Mouse (Mus musculus) ES-Bruce4 (cell line): ENCODE data around the gene Grm8. TPM values are rescaled to one million over a fixed set of nuclear protein-coding genes. Genes with fewer than 3 reads are reported as not detected.

Experiments
- H3K27ac ChIP-seq: 2 replicates; pipeline ENCODE4 v1.5.1; 2012; ENCODE audit warnings: low read length, inconsistent platforms; ENCODE audit not compliant: insufficient read depth
- H3K27me3 ChIP-seq: 2 replicates; pipeline ENCODE4 v1.6.1; 2012; ENCODE audit warnings: mild to moderate bottlenecking, low read length, inconsistent platforms; ENCODE audit not compliant: control insufficient read depth, poor library complexity, insufficient read depth, severe bottlenecking
- H3K36me3 ChIP-seq: 2 replicates; pipeline ENCODE4 v1.6.1; 2012; ENCODE audit warnings: inconsistent platforms, mild to moderate bottlenecking, low read length, moderate library complexity; ENCODE audit not compliant: control insufficient read depth, poor library complexity, insufficient read depth, severe bottlenecking
- H3K4me1 ChIP-seq: one replicate; pipeline ENCODE4 v1.8.1; 2011; ENCODE audit warnings: low read length; ENCODE audit not compliant: control insufficient read depth, insufficient read depth
- H3K4me3 ChIP-seq: 2 replicates; pipeline ENCODE4 v1.5.1; 2011; ENCODE audit warnings: low read depth, mild to moderate bottlenecking, low read length
- H3K9ac ChIP-seq: 2 replicates; pipeline ENCODE4 v1.6.1; 2012; ENCODE audit warnings: low read depth, mild to moderate bottlenecking, inconsistent platforms; ENCODE audit not compliant: poor library complexity, severe bottlenecking
- H3K9me3 ChIP-seq: replicated peaks from 2 replicates; pipeline ENCODE4 v1.6.1; 2012; ENCODE audit warnings: mild to moderate bottlenecking, low read length, inconsistent platforms; ENCODE audit not compliant: control insufficient read depth, poor library complexity, insufficient read depth, severe bottlenecking
- CTCF ChIP-seq: IDR thresholded peaks from one replicate; pipeline ENCODE4 v1.8.1; 2011; ENCODE audit warnings: low read depth, low read length
- EP300 ChIP-seq: IDR thresholded peaks from 2 replicates; pipeline ENCODE4 v1.6.1; 2011; ENCODE audit warnings: low read depth, low read length; ENCODE audit not compliant: insufficient read depth
- POLR2A ChIP-seq: IDR thresholded peaks from one replicate; pipeline ENCODE4 v1.8.1; 2011; ENCODE audit warnings: low read length; ENCODE audit not compliant: insufficient read depth
- polyA plus RNA-seq: library from polyadenylated mRNA; stranded (reverse); fragments of >200 nt; gene quantifications from 2 replicates; pipeline ENCODE4 v1.2.4, GENCODE M21; 2011; ENCODE audit warnings: low read depth; ENCODE audit not compliant: missing spikeins, insufficient read depth, insufficient read length

Grm8 gene
- polyA plus RNA-seq = 1.7 and 1.9 TPM in 2 replicates

DNA sequence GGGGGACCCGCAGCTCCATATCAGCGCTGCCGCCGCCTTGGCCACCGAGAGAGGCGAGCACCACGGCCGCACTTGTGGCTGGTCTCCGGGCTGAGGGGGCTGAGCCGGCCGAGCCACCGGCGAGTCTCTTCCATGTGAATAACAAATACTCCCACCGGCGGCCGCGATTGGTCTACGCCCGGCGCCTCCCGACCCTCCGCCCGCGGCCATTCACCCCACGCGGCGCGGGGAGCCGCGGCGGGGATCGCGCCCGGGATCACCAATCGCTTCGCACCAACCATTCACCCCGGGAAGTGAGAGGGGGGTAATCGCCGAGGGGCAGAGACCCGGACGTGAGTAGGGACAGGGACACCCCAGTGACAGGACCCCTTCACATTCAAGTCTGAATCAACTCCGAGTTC, at the start of gene Grm8:
Grm8 (minus strand) TSS at position 178 of the 401 bp plus-strand sequence.
- TF ChIP-seq EP300 (no peak), POLR2A (no peak), CTCF (no peak)
- H3K27me3 ChIP-seq = peaks cover 20% of the 10 kb centered on the region
- peak within 1 kb of the TSS; percentile 16 for H3K9ac ChIP-seq
- no peaks in the 10 kb centered on the region for H3K36me3 ChIP-seq
- no peaks in the 10 kb centered on the region for H3K4me1 ChIP-seq
- no peak within 1 kb of the TSS for H3K27ac ChIP-seq
- H3K4me3 ChIP-seq = peak within 1 kb of the TSS; percentile 67
- no peaks in the 10 kb centered on the region for H3K9me3 ChIP-seq

GRCm38 (mm10) chr6:28169851-28170539, 35.0 kb upstream of the Grm8 start:
- no peaks in the 10 kb centered on the region for H3K36me3 ChIP-seq
- H3K4me3 ChIP-seq = no peak overlapping the region
- no peak overlapping the region for H3K9ac ChIP-seq
- no peaks in the 10 kb centered on the region for H3K9me3 ChIP-seq
- no peaks in the 10 kb centered on the region for H3K27me3 ChIP-seq
- no peak for TF ChIP-seq POLR2A
- no peak for TF ChIP-seq CTCF
- no peak for TF ChIP-seq EP300
- H3K4me1 ChIP-seq = no peaks in the 10 kb centered on the region
- no peak overlapping the region for H3K27ac ChIP-seq

DNA sequence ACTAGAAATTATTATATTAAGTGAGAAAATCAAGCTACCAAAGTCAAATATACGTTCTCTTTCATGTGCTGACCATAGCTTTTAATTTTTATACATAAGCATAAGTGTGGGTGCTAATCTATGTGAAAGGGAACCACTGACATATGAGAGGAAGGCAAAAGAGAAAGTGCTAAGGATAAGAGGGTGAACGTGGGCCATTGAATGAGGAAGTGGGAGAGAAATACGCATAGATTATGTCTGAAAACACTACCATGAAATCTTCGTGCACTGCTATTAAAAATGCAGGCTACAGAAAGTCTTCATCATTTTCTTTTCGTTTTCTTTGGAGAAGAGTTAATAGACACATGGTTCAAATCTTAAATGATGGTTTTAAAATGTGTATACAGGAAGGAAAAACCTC, 25.4 kb upstream of the Grm8 start:
- Histone ChIP-seq H3K9ac (no peak overlapping the region), H3K36me3 (no peaks in the 10 kb centered on the region), H3K27me3 (no peaks in the 10 kb centered on the region), H3K27ac (no peak overlapping the region), H3K9me3 (no peaks in the 10 kb centered on the region), H3K4me3 (no peak overlapping the region), H3K4me1 (no peaks in the 10 kb centered on the region)
- TF ChIP-seq POLR2A = no peak
- TF ChIP-seq CTCF = no peak
- TF ChIP-seq EP300 = no peak

DNA sequence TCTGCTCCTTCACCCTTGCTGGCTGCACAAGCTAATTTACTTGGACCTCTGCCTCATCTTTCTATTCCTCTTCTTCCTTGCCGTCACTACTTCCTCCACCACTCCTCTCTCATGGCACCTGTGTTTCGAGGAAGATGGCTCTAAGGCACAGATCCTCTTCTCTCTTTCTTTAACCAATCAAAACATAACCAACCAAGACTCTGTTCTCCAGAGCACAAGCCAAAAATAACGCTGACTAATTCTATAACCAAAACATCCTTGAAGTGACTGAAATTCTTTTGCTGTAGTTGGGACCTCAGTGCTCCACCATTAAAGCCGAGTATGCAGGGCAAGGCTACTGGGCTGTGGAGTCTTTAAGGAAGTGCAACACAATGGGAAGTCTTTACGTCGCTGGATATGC, 11.5 kb upstream of the Grm8 start:
- H3K9me3 ChIP-seq = no peaks in the 10 kb centered on the region

DNA sequence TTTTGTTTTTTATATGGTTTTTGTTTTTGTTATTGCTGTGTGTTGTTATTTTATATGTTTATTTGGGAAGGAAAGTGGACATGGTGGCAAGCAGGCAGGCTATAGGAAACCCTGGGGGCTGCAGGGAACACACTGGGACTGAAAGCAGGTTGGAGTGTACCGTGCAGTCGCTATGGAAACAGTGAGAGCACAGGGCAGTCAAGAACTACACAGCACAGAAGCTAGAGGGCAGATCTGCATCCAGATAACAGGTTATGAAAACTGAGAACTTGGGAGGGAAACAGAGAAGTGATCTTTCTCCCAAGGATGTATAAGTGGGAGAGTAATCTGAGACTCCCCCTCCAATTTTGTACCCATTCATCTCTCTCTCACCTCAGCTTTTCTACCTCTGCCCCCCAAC, 7.4 kb upstream of the Grm8 start:
- Histone ChIP-seq H3K9ac (no peak overlapping the region), H3K4me3 (no peak overlapping the region), H3K27me3 (no peaks in the 10 kb centered on the region), H3K4me1 (no peaks in the 10 kb centered on the region), H3K9me3 (no peaks in the 10 kb centered on the region), H3K27ac (no peak overlapping the region), H3K36me3 (no peaks in the 10 kb centered on the region)
- TF ChIP-seq EP300 = no peak
- no peak for TF ChIP-seq POLR2A
- TF ChIP-seq CTCF = no peak

More for the DNA sequence above, 11.5 kb upstream of the Grm8 start:
- Histone ChIP-seq H3K27me3 (no peaks in the 10 kb centered on the region), H3K4me3 (no peak overlapping the region), H3K36me3 (no peaks in the 10 kb centered on the region), H3K4me1 (no peaks in the 10 kb centered on the region), H3K9ac (no peak overlapping the region), H3K27ac (no peak overlapping the region)
- TF ChIP-seq EP300 (no peak), CTCF (no peak), POLR2A (no peak)
